Mouse (Mus musculus) neutrophil, adult 83 days (primary cell): Measurements from ENCODE around the gene Adamtsl5. TPM values are rescaled to one million over a fixed set of nuclear protein-coding genes. Genes with fewer than 3 reads are reported as not detected.

Source experiments
- total RNA-seq, 2 experiments: library from RNA; stranded (reverse); gene quantifications; one replicate each; pipeline ENCODE4 v1.2.4; 2023

The Adamtsl5 gene
- total RNA-seq = under 1 TPM; 0.53 to 0.55 TPM

DNA sequence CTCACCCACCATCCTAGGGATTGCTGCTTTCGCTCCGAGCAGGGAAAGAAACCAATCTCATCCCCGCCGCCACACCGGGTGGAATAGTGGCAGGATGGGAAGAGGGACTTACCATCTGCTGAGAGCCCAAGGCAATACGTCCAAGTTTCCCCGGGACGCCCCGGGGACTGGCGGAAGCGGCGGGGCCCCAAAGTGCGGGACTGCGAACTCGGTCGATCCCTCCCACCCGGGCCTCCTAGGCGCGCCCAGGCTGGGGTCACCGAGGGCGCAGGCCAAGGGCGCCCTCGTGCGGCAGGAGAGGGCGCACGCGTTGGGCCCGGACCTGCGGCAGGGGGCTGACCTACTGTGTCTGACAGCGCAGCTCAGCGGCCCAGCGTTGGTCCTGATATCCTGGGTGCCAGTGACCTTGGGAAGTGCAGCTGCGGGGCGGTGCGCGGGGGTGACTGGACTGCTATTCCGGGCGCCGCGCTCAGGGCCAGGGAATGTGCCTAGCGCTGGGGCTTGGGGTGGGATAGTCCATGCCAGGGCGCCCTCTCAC lies at the start of gene Adamtsl5:
TSS of gene Adamtsl5 (minus strand) at position 169 of the 538 bp plus-strand sequence.

DNA sequence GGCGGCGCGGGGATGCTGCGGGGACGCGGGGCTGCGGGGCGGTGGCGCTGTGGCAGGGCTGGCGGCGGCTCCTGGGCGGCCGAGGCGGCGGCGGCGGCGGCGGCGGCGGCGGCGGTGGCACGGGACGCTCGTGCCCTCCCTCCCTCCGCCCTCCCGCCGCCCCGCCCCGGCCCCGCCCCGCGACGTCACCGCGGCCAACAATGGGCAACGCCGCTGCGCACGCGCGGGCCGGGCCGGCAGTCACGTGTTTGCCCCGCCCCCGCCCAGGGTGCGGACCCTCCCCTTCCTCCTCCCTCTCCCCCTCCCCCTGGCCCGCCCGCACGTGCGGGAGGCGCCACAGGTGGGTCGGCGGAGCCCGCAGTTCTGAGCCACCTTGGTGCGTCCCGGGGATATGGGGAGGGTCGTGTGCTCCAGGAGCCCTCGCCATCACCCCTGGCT lies 39.3 kb upstream of the Adamtsl5 start, which contains the start of gene Mex3d:
TSS of gene Mex3d (minus strand) at position 138 of the 438 bp plus-strand sequence.

DNA sequence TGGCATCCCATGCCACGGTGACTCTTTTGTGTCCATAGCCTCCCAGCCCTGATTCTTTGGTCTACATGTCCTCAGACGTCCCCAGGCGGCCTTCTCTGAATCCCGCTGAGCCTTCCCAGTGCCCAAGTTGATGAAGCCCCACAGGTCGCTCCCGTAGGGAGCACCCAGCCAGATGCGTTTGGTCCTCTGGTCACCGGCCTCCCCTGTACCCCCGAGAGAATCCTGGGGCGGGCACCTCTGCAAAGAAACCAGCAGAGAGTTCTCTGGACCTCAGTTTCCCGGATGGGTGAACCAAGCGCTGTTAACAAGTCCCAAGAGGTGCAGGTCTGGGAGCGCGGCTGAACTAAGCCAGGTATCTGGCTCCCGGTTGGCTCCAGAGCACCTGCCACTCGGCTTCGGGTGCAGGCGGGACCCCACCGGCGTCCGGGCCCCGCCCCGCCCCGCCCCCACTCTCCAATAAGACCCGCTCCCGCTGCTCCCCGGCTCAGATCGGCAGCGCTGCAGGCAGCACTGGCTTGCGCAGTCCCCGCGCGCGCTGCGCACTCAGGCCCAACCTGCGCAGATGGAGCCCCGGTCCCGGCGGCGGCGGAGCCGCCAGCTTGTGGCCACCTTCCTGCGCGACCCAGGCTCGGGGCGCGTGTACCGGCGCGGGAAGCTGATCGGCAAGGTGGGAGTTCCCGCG lies 7.9 kb upstream of the Adamtsl5 start, which contains the start of gene Plk5:
TSS of gene Plk5 (plus strand) at position 459 of the 682 bp plus-strand sequence.

DNA sequence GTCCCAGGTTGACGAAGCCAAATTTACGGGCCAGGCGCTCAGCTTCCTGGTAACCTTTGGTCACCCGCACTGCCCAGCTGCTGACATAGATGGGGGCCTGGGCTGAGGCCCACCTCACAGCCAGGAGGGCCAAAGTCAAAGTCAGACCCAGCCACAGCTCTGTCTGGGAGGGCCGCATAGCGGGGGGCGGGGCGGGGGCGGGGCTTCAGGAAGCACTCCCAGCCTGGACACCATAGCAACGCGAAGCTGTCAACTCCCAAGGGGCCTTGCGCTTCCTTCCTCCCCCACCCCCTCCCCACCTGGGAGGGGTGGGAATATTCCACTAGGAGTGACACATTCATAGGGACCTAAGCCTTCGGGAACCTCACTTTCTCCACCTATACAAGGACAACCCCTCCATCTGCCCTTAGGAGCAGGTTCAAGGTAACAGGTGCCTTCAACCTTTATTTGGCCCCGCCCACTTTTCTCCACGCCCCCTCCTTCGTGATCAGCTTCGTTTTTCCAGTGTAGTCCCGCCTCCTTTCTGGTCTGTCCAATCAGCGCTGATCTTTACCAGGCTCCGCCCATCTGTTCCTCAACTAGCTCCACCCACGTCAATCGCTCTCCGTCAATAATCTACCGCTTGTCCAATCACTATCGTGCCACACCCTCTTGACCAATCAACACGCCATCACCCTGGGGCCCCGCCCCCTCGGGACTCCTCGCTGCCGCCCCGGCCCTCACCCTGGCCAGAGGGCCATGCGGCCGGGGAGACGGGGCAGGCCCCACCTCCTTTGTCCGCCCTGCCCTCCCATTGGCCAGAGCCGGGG lies 18.7 kb downstream of the Adamtsl5 start, which contains the start of the genes Pcsk4 and Reep6:
TSS of gene Pcsk4 (minus strand) at position 226 of the 809 bp plus-strand sequence.
TSS of gene Reep6 (plus strand) at position 681 of the 809 bp plus-strand sequence.

DNA sequence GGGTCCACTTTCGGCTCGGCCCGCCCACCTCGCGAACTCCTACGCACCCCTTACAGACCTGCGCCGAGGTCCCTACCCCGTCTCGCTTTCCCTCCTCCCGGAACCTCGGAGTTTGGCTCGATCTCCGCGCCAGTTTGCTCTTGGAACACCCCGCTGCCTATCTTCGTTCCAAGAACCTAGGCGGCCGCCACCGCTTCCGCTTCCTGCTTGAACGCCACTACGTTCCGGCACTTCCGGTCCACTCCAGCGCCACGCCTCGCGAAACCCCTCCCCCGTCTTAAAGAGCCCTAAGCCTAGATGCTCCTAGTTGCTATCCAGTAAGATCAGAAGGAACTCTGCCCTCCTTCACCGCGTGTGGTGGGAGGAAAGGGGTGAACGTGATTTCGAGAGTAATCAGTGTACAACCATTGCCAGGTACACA lies 27.9 kb downstream of the Adamtsl5 start, which contains the start of gene 2310011J03Rik:
TSS of gene 2310011J03Rik (minus strand) at position 198 of the 421 bp plus-strand sequence.

DNA sequence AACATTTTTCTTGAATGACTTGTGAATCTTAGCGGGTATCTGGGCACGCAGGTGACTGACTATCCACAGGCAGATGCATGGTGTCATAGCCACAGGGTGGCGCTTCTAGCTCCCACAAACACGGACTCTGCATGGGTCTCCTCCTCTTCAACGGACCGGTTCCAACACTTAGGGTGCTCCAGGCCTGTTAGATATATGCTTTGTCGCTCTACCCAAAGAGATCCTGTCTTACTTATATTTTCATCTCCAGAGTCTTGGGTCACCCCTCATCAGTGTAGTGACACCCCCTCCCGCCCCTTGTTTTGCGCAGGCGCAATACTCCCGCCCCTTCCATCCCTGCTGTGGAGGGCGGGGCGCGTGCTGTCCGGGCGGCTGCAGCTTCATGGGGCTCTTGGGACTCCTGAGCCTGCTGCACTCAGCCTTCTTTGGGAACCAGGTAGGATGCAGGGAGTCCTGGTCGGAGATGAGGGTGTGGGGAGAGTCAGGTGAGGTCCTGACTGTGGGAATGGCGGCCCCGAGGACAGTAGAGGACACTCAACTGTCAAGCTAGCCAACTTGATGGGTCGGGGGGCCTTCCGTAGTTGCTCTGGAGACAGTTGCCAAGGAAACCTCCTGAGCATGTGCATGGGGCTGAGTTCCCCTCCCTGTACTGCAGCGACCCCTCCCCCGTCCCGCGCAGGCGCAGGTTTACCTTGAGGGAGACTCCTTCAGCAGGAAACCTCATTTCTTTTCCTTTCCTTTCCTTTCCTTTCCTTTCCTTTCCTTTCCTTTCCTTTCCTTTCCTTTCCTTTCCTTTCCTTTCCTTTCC lies 52.4 kb downstream of the Adamtsl5 start, which contains the start of gene Apc2:
TSS of gene Apc2 (plus strand) at position 360 of the 808 bp plus-strand sequence.

DNA sequence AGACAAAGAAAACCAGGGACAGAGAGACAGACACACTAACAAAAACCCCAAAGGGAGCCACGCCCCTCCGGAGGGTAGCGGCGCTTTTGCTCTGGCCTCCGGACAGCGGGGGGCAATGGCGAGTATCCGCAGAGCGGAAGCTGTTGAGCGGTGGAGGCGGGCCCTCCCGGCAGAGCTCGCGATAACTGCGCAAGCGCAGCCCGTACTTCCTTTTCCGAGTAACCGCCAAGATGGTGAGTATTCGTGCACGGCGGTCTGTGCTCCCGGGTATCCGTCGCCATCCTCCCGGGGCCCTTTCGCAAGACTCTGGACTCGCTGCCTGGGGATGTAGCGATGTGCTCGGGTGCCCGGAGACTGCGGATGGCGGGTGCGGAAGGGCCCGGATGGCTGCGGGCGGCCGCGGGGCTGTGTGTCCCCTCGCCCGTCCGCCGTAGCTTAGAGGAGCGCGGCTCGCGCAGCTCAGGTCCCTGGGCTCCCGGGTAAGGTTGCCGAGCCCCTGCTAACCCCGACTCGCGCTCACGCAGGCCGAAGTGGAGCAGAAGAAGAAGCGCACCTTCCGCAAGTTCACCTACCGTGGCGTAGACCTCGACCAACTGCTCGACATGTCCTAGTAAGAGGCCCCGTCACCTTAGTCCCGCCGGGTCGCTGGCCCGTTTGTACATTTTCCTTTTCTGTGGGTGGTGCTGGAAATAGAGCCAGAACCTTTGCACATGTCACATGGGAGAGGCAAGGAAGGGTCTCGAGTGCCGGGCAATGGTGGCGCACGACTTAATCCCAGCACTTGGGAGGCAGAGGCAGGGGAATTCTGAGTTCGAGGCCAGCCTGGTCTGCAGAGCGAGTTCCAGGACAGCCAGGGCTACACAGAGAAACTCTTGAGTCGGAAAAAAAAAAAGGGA lies 55.7 kb downstream of the Adamtsl5 start, which contains the start of gene Rps15:
TSS of gene Rps15 (plus strand) at position 203 of the 896 bp plus-strand sequence.

Other genes starting within 250 kb of the Adamtsl5 start
- 100 to 1,000 TPM; 125 to 162 TPM for gene Sbno2, start 242.8 kb downstream of the Adamtsl5 start, total RNA-seq
- gene Stk11, start 232.6 kb downstream of the Adamtsl5 start, total RNA-seq = 100 to 1,000 TPM; 175 to 179 TPM
- gene Atp5d, start 209.8 kb downstream of the Adamtsl5 start, total RNA-seq = 100 to 1,000 TPM; 122 to 126 TPM
- 1 to 10 TPM; 1.3 to 1.7 TPM for gene Cbarp, start 207.6 kb downstream of the Adamtsl5 start, total RNA-seq
- gene Midn, start 200.1 kb downstream of the Adamtsl5 start, total RNA-seq = 100 to 1,000 TPM; 232 to 270 TPM
- gene Cirbp, start 182.4 kb downstream of the Adamtsl5 start, total RNA-seq = 10 to 100 TPM; 33.5 to 40.3 TPM
- gene 1600002K03Rik, start 175.5 kb downstream of the Adamtsl5 start, total RNA-seq = 1 to 10 TPM; 5.4 to 6.7 TPM
- gene Efna2, start 168.9 kb downstream of the Adamtsl5 start, total RNA-seq = under 1 TPM in 1 of 2 experiments, not detected in 1; 0.24 TPM
- gene Mum1, start 122.0 kb downstream of the Adamtsl5 start, total RNA-seq = 10 to 100 TPM; 32.2 to 32.6 TPM
- gene Ndufs7, start 99.3 kb downstream of the Adamtsl5 start, total RNA-seq = 10 to 100 TPM; 62.6 to 65.8 TPM
- gene Gamt, start 87.4 kb downstream of the Adamtsl5 start, total RNA-seq = 1 to 10 TPM; 4.8 to 8.8 TPM
- 100 to 1,000 TPM in 1 of 2 experiments, 10 to 100 TPM in 1; 96.6 to 113 TPM for gene Dazap1, start 86.9 kb downstream of the Adamtsl5 start, total RNA-seq
- 100 to 1,000 TPM; 865 to 877 TPM for gene Rps15, start 56.0 kb downstream of the Adamtsl5 start, total RNA-seq
- not detected for gene Apc2, start 52.4 kb downstream of the Adamtsl5 start, total RNA-seq
- 10 to 100 TPM; 21.5 to 26.4 TPM for gene 2310011J03Rik, start 27.9 kb downstream of the Adamtsl5 start, total RNA-seq
- under 1 TPM in 1 of 2 experiments, not detected in 1; 0.66 TPM for gene Pcsk4, start 18.9 kb downstream of the Adamtsl5 start, total RNA-seq
- gene Reep6, start 18.5 kb downstream of the Adamtsl5 start, total RNA-seq = 1 to 10 TPM; 3.3 to 3.6 TPM
- not detected for gene Plk5, start 8.0 kb upstream of the Adamtsl5 start, total RNA-seq
- gene Mex3d, start 39.2 kb upstream of the Adamtsl5 start, total RNA-seq = 1 to 10 TPM; 3.3 to 4.2 TPM
- gene Mbd3, start 51.1 kb upstream of the Adamtsl5 start, total RNA-seq = 10 to 100 TPM; 41.9 to 49.5 TPM
- 100 to 1,000 TPM; 101 to 112 TPM for gene Uqcr11, start 58.4 kb upstream of the Adamtsl5 start, total RNA-seq
- gene Tcf3, start 85.2 kb upstream of the Adamtsl5 start, total RNA-seq = 10 to 100 TPM; 50.5 to 63.1 TPM
- gene Onecut3, start 146.4 kb upstream of the Adamtsl5 start, total RNA-seq = not detected
- under 1 TPM; 0.11 TPM for gene Atp8b3, start 190.7 kb upstream of the Adamtsl5 start, total RNA-seq
- gene Rexo1, start 213.1 kb upstream of the Adamtsl5 start, total RNA-seq = 10 to 100 TPM; 55.9 to 56.9 TPM
- gene Klf16, start 228.9 kb upstream of the Adamtsl5 start, total RNA-seq = 10 to 100 TPM in 1 of 2 experiments, 1 to 10 TPM in 1; 8.4 to 10.7 TPM
- gene Abhd17a, start 241.9 kb upstream of the Adamtsl5 start, total RNA-seq = 10 to 100 TPM; 40.9 to 44.3 TPM